Comparison of ENCODE assay signal across 26 mouse cellular contexts in the genomic region with DNA sequence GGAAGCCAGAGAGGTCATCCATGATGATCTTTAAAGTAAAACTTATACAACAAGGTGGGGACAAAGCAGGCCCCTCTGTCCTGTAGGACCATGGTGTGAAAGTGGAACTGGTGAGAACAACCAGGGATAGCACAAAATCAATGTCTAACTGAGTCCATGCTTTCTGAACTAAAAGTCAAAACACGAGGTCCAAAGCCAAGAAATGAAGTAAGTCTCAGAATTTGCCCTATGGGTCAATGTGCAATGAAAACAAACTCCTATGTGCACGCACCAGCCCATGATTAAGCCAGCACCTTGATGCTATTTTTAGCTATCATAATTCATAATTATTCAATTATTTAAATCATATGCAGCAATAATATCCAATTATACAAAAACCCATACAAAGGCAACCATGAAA.
"Had no signal": no experiment of that assay in that cellular context is flagged by ENCODE, and none has a peak within 500 bp of the region (broad histone marks: within the 10 kb centered on the region; RNA-seq: fewer than 3 reads in every experiment).

No protein-coding gene starts in this region.

- H3K4me3 ChIP-seq: embryonic facial prominence, embryonic 10.5 days; embryonic facial prominence, embryonic 12.5 days; embryonic facial prominence, embryonic 13.5 days; embryonic facial prominence, embryonic 15.5 days; erythroblast, embryonic 14.5 days; forebrain, embryonic 10.5 days; forebrain, embryonic 12.5 days; forebrain, embryonic 13.5 days; forebrain, embryonic 15.5 days; gastrocnemius, adult 2 months had no signal

- H3K36me3 ChIP-seq: embryonic facial prominence, embryonic 10.5 days; embryonic facial prominence, embryonic 12.5 days; embryonic facial prominence, embryonic 13.5 days; embryonic facial prominence, embryonic 15.5 days; forebrain, embryonic 10.5 days; forebrain, embryonic 12.5 days; forebrain, embryonic 15.5 days had no signal

- H3K27me3 ChIP-seq: embryonic facial prominence, embryonic 12.5 days; embryonic facial prominence, embryonic 13.5 days; embryonic facial prominence, embryonic 15.5 days; forebrain, embryonic 12.5 days; forebrain, embryonic 13.5 days; forebrain, embryonic 15.5 days had no signal

- H3K4me1 ChIP-seq: embryonic facial prominence, embryonic 12.5 days; embryonic facial prominence, embryonic 13.5 days; embryonic facial prominence, embryonic 15.5 days; forebrain, embryonic 10.5 days; forebrain, embryonic 13.5 days; forebrain, embryonic 15.5 days had no signal

- H3K27ac ChIP-seq: embryonic facial prominence, embryonic 10.5 days; embryonic facial prominence, embryonic 12.5 days; embryonic facial prominence, embryonic 13.5 days; embryonic facial prominence, embryonic 15.5 days; forebrain, embryonic 10.5 days; forebrain, embryonic 12.5 days; forebrain, embryonic 13.5 days; forebrain, embryonic 15.5 days; gastrocnemius, adult 2 months had no signal

- DNase-seq: cerebellum, adult 2 months; cerebellum, adult 8-10 months; cerebellum, adult 9-10 months; cerebellum, adult 9-11 months; cerebellum, postnatal 10 days; cerebellum, postnatal 14 days; cerebellum, postnatal 25 days; cerebellum, postnatal 36 days; embryo, embryonic 11 days; forebrain, postnatal 0 days; gastrocnemius, adult 2 months; gastrocnemius, postnatal 10 days; gastrocnemius, postnatal 14 days; gastrocnemius, postnatal 25 days; gastrocnemius, postnatal 36 days; heart, adult 11 months; heart, adult 18-20 months had no signal

- H3K9ac ChIP-seq: embryonic facial prominence, embryonic 12.5 days; embryonic facial prominence, embryonic 13.5 days; embryonic facial prominence, embryonic 15.5 days; forebrain, embryonic 12.5 days; forebrain, embryonic 13.5 days; forebrain, embryonic 15.5 days; forebrain, postnatal 0 days had no signal
